Mouse (Mus musculus): ENCODE results near the gene Aldh1a1. TPM values are rescaled to one million over a fixed set of nuclear protein-coding genes. Genes with fewer than 3 reads are reported as not detected.
"Not testable (repeated sequence)": the region's sequence is repeated elsewhere in the genome, so short reads cannot be mapped to it uniquely, and the experiment has no call there.

Aldh1a1 gene
- total and polyA plus RNA-seq, 3 experiments = 0.21 to 1.1 (median 0.99) TPM

GRCm38 (mm10) chr19:20633876-20634691, 141.6 kb downstream of the Aldh1a1 start:
- Histone ChIP-seq H3K4me1 (ENCODE audit: control insufficient read depth in 1 of 2, insufficient read depth in 2 of 2) (no peaks in the 10 kb centered on the region), H3K4me2 (ENCODE audit: insufficient read depth, low read depth, poor library complexity, severe bottlenecking) (no peak overlapping the region), H3K79me2 (replicated peaks; ENCODE audit: control insufficient read depth, extremely low read depth, insufficient read depth, poor library complexity, severe bottlenecking) (no peaks in the 10 kb centered on the region), H3K36me3 (replicated peaks in 1 of 2; ENCODE audit: control insufficient read depth in 1 of 2, insufficient read depth in 1 of 2, low read length in 1 of 2) (no peaks in the 10 kb centered on the region), H3K9me3 (replicated peaks; ENCODE audit: low read length) (no peaks in the 10 kb centered on the region), H3K27me3 (replicated peaks) (no peaks in the 10 kb centered on the region), H3K9ac (ENCODE audit: insufficient read depth, low read depth) (no peak overlapping the region), H3K4me3 (replicated peaks in 1 of 3; ENCODE audit: low read depth in 2 of 3, low read length in 2 of 3, poor library complexity in 1 of 3) (no peak overlapping the region), H3K27ac (ENCODE audit: insufficient read depth, low read depth) (no peak overlapping the region)
- no peak for DNase-seq (ENCODE audit: extremely low read depth)
- dilution Hi-C loops (cut with MboI; ENCODE audit: extremely low pct_ligation_motif_present, extremely low pct_unique_long_range_greater_than_20kb, low sequenced_read_pairs) = no loop called here
- no peak for TF ChIP-seq E2F4 (IDR thresholded peaks at IDR 0.05; ENCODE audit: insufficient replicate concordance, low read depth, low read length)
- no peak for TF ChIP-seq JUN (IDR thresholded peaks at IDR 0.05; ENCODE audit: insufficient read depth, low read depth, low read length)
- no peak for TF ChIP-seq GABPA (IDR thresholded peaks at IDR 0.05; ENCODE audit: insufficient replicate concordance, low read depth, low read length)
- no peak for TF ChIP-seq BHLHE40 (IDR thresholded peaks at IDR 0.05; ENCODE audit: low read depth, low read length)
- no peak for TF ChIP-seq USF2 (conservative IDR thresholded peaks at IDR 0.05; ENCODE audit: low read depth, low read length)
- TF ChIP-seq CHD2 (IDR thresholded peaks at IDR 0.05; ENCODE audit: low read length) = no peak
- no peak for TF ChIP-seq POLR2A (IDR thresholded peaks at IDR 0.05; ENCODE audit: low read depth, low read length)
- TF ChIP-seq KAT2A (IDR thresholded peaks at IDR 0.05; ENCODE audit: insufficient replicate concordance, low read length) = no peak
- no peak for TF ChIP-seq MYC (IDR thresholded peaks at IDR 0.05; ENCODE audit: low read depth, low read length)
- in situ Hi-C loops (cut with MboI; ENCODE audit: low pct_ligation_motif_present, low pct_unique_long_range_greater_than_20kb, low sequenced_read_pairs) = no loop called here

GRCm38 (mm10) chr19:20644346-20644745, 151.8 kb downstream of the Aldh1a1 start:
- in situ Hi-C loops (cut with MboI; ENCODE audit: low pct_ligation_motif_present, low pct_unique_long_range_greater_than_20kb, low sequenced_read_pairs) = no loop called here
- TF ChIP-seq CTCF (conservative IDR thresholded peaks at IDR 0.05 in 1 of 2, IDR thresholded peaks at IDR 0.05 in 1 of 2; ENCODE audit: low read depth in 2 of 2, low read length in 2 of 2) = peak in 1 of 2 experiments; percentile 16; a peak in 2 of 4 replicates
- no peak for TF ChIP-seq USF2 (conservative IDR thresholded peaks at IDR 0.05; ENCODE audit: low read depth, low read length)
- H3K4me3 ChIP-seq (replicated peaks in 1 of 3; ENCODE audit: low read depth in 2 of 3, low read length in 2 of 3, poor library complexity in 1 of 3) = no peak overlapping the region
- H3K4me2 ChIP-seq (ENCODE audit: insufficient read depth, low read depth, poor library complexity, severe bottlenecking) = no peak overlapping the region
- no peaks in the 10 kb centered on the region for H3K79me2 ChIP-seq (replicated peaks; ENCODE audit: control insufficient read depth, extremely low read depth, insufficient read depth, poor library complexity, severe bottlenecking)
- DNase-seq (ENCODE audit: extremely low read depth) = peak; percentile 2
- no peak overlapping the region for H3K9ac ChIP-seq (ENCODE audit: insufficient read depth, low read depth)
- no peaks in the 10 kb centered on the region for H3K9me3 ChIP-seq (replicated peaks; ENCODE audit: low read length)
- H3K27me3 ChIP-seq (replicated peaks) = no peaks in the 10 kb centered on the region
- no peaks in the 10 kb centered on the region for H3K36me3 ChIP-seq (replicated peaks in 1 of 2; ENCODE audit: control insufficient read depth in 1 of 2, insufficient read depth in 1 of 2, low read length in 1 of 2)
- no peaks in the 10 kb centered on the region for H3K4me1 ChIP-seq (ENCODE audit: control insufficient read depth in 1 of 2, insufficient read depth in 2 of 2)
- no peak overlapping the region for H3K27ac ChIP-seq (ENCODE audit: insufficient read depth, low read depth)
- dilution Hi-C loops (cut with MboI; ENCODE audit: extremely low pct_ligation_motif_present, extremely low pct_unique_long_range_greater_than_20kb, low sequenced_read_pairs) = no loop called here

GRCm38 (mm10) chr19:20647496-20647895, 155.0 kb downstream of the Aldh1a1 start:
- DNase-seq (ENCODE audit: extremely low read depth); in situ Hi-C loops (cut with MboI; ENCODE audit: low pct_ligation_motif_present, low pct_unique_long_range_greater_than_20kb, low sequenced_read_pairs); H3K9ac ChIP-seq (ENCODE audit: insufficient read depth, low read depth); H3K9me3 ChIP-seq (replicated peaks; ENCODE audit: low read length); H3K4me1 ChIP-seq (ENCODE audit: control insufficient read depth in 1 of 2, insufficient read depth in 2 of 2); dilution Hi-C loops (cut with MboI; ENCODE audit: extremely low pct_ligation_motif_present, extremely low pct_unique_long_range_greater_than_20kb, low sequenced_read_pairs); H3K36me3 ChIP-seq (replicated peaks in 1 of 2; ENCODE audit: control insufficient read depth in 1 of 2, insufficient read depth in 1 of 2, low read length in 1 of 2); H3K27ac ChIP-seq (ENCODE audit: insufficient read depth, low read depth); H3K27me3 ChIP-seq (replicated peaks); H3K4me3 ChIP-seq (replicated peaks in 1 of 3; ENCODE audit: low read depth in 2 of 3, low read length in 2 of 3, poor library complexity in 1 of 3); H3K79me2 ChIP-seq (replicated peaks; ENCODE audit: control insufficient read depth, extremely low read depth, insufficient read depth, poor library complexity, severe bottlenecking); H3K4me2 ChIP-seq (ENCODE audit: insufficient read depth, low read depth, poor library complexity, severe bottlenecking): not testable (repeated sequence)

Data from CH12.LX (cell line).